In the genomic region with DNA sequence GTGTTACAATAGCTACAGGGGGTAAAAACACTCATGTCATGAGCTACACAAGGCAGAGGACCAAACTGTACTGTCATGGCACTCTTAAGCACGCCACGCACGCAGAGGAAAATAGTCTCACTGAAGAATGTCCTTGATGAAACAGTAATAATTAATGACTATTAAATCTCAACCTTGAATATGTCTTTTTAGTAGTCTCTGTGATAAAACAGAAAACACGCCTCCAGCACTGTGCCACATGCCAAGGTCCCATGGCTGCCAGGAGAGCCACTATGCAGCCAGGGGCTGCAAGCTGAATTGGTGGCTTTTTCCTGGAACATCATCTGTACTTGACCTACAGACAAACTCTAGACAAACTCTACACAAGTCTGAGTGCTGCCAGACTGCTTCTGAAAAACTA, we compare ENCODE assay signal across 15 mouse cellular contexts.
"Had no signal": no experiment of that assay in that cellular context is flagged by ENCODE, and none has a peak within 500 bp of the region (broad histone marks: within the 10 kb centered on the region; RNA-seq: fewer than 3 reads in every experiment).

No protein-coding gene starts in this region.

- H3K27me3 ChIP-seq: limb, embryonic 15.5 days; midbrain, embryonic 12.5 days had no signal

- H3K9me3 ChIP-seq: limb, embryonic 15.5 days; midbrain, embryonic 12.5 days; neural tube, embryonic 13.5 days had no signal

- H3K27ac ChIP-seq: limb, embryonic 15.5 days; liver, embryonic 14.5 days; midbrain, embryonic 12.5 days; neural tube, embryonic 13.5 days; stomach, postnatal 0 days had no signal

- H3K4me3 ChIP-seq: limb, embryonic 15.5 days; midbrain, embryonic 12.5 days; neural tube, embryonic 13.5 days had no signal

- DNase-seq: kidney, postnatal 14 days; layer of hippocampus, adult 9-11 months; layer of hippocampus, postnatal 36 days; lung, adult 18-20 months; lung, postnatal 4 days; right cerebral cortex, adult 18-20 months; right cerebral cortex, postnatal 25 days; thymus, postnatal 14 days had no signal

- H3K36me3 ChIP-seq: limb, embryonic 15.5 days; midbrain, embryonic 12.5 days; neural tube, embryonic 13.5 days had no signal

- ATAC-seq: lung, postnatal 0 days; midbrain, embryonic 16.5 days had no signal

- H3K9ac ChIP-seq: limb, embryonic 15.5 days; liver, embryonic 14.5 days; midbrain, embryonic 12.5 days; neural tube, embryonic 13.5 days had no signal

- H3K4me2 ChIP-seq: limb, embryonic 15.5 days; midbrain, embryonic 12.5 days; neural tube, embryonic 13.5 days had no signal
